Mouse (Mus musculus) c-Kit-positive CD71-negative TER-119-negative erythroid progenitor cells, embryonic 14.5 days (primary cell): ENCODE results near the gene Dusp18.
A peak's percentile ranks its signal among the peaks of the same experiment; 100 is the strongest.

ENCODE experiments used
- DNase-seq: peaks from one replicate; pipeline ENCODE4 v3.0.0-alpha.2; 2013; ENCODE audit warnings: low read depth

The Dusp18 gene

DNA sequence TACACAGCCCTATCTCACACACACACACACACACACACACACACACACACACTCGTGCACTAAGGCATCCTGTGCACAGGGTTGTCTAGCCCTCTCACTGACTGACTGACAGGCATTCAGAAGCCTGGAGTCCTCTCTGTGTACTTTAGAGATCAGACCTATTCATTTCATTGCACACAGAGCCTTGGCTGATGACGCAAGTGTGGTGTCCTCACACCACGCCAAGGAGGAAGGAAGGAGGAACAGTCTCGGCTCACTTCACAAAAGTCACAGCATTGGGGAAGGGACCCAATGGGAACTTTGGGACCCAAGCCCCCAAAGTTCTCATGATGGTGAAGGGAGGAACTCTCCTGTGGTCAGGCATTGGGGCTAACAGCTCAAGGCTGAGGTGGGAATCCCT lies 35.0 kb downstream of the Dusp18 start:
- peak; percentile 46 for DNase-seq

- no peak for DNase-seq
Measured at GRCm38 (mm10) chr11:3930931-3931330, 35.9 kb downstream of the Dusp18 start.

GRCm38 (mm10) chr11:3931511-3932211 lies 36.6 kb downstream of the Dusp18 start, which contains the start of gene Tcn2:
Tcn2 (minus strand) TSS chr11:3932159.
- peak; percentile 60 for DNase-seq

DNA sequence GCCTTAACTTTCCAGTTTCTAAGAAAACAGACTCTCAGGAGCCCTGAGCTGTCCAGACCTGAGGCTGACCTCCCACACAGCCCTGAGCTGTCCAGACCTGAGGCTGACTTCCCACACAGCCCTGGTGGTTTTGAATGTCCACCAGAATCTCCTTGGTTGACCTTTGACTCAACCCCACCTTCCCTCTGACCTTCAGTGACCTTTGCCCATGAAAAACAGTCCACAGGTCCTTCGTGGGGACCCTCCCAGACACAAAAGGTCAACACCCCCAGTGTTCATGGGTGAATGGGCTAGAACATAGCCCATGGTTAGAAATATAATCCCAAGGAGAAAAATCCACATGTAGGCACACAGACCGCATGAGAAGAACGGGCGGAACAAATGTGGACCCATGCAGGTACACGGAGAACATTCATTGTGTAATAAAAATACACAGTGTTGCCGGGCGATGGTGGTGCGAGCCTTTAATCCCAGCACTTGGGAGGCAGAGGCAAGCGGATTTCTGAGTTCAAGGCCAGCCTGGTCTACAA lies 38.8 kb downstream of the Dusp18 start:
- DNase-seq = no peak

DNA sequence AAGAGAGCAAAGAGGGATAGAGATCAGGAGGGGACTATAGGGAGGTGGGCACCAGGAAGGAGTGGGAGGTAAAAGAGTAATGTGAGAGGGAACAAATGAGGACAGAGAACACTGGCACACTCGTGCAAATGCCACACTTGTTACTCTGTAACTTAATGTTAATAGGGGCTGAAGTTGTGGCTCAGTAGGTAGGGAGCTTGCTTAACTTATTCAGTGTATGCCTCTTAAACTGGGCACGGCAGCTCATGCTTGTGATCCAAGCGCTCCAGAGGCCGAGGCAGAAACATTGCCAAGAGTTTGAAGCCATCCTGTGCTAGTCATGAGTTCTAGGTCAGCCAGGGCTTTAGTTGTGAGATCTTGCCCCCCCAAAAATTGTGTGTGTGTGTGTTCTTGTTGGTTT lies 40.1 kb downstream of the Dusp18 start:
- DNase-seq = no peak

DNA sequence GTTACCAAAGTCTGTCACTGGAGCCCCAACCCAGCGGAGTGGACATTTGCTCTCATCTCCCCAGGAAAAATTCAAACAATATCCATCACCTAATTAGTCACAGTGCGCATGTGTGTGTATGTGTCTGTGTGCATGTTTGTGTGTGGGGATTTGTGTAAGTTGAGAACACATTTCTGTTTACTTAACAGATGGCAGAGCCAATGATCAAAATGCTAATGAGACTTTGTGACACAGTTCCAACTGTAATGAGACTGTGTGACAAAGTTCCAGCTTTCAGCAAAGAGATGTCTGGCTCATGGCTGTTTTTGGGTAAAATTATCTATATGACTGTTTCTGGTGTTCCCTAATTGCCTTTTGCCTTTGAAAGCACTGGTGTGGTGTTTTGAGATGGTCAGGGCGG lies 41.3 kb downstream of the Dusp18 start:
- no peak for DNase-seq

GRCm38 (mm10) chr11:3937321-3937874 lies 42.4 kb downstream of the Dusp18 start:
- DNase-seq = no peak

GRCm38 (mm10) chr11:3941371-3941770 lies 46.3 kb downstream of the Dusp18 start:
- DNase-seq = no peak

DNA sequence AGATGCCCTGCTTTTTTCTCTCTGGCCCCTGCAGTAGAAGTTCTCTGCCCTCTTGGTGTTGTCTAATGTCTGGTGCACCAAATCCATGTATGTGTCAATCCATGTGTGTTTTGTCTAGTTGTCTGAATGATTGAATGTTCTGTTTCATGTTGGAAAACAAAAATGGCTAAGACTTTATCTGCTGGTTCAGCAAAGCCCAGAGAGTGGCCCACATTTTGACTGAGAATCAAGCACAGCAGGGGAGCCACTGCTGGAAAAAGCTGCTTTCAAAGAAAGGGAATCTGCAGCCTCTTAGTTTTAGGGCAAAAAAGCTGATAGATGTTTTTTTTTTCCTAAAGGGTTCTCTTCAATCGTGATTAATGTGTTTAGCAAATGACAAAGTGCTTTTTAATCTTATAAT lies 51.3 kb downstream of the Dusp18 start:
- DNase-seq = no peak
